Mouse (Mus musculus) gastrocnemius, adult 8-10 months (tissue): ENCODE results near the gene Ros1. TPM values are rescaled to one million over a fixed set of nuclear protein-coding genes. Genes with fewer than 3 reads are reported as not detected.

Experiments
- DNase-seq, 2 experiments: peaks; one replicate each; pipeline ENCODE4 v3.0.0; 2022; ENCODE audit warnings: low spot score in 2 of 2
- microRNA-seq: library from miRNA; unstranded; fragments of <30 nt; microRNA quantifications from one replicate; pipeline ENCODE4 v1.2.0, GENCODE M21; 2022
- total RNA-seq, 4 experiments: library from RNA; stranded (reverse); gene quantifications; 2 replicates each; pipeline ENCODE4 v1.2.4; 2022

The Ros1 gene
- total RNA-seq, 4 experiments from 2014 or later = 0.05 to 0.08 TPM; not detected in 2

- DNase-seq = no peak
Observed at GRCm38 (mm10) chr10:52023213-52024052, 171.6 kb downstream of the Ros1 start.

- peak; percentile 26 to 34 for DNase-seq
Observed at GRCm38 (mm10) chr10:52022413-52023212, 172.4 kb downstream of the Ros1 start, which contains the start of gene Vgll2. TSS of gene Vgll2 (plus strand) at chr10:52022502.

- no peak for DNase-seq
Observed at GRCm38 (mm10) chr10:52021736-52022394, 173.2 kb downstream of the Ros1 start.

- no peak for DNase-seq
Observed at GRCm38 (mm10) chr10:52021231-52021630, 173.8 kb downstream of the Ros1 start.

- no peak for DNase-seq
Observed at GRCm38 (mm10) chr10:52018471-52018870, 176.6 kb downstream of the Ros1 start.

Small RNA genes within 50 kb of the gene (microRNA-seq; reads per million reads assigned to microRNA genes)
- not detected for gene Gm24084

Other genes starting within 250 kb of the Ros1 start
- gene Vgll2, start 172.7 kb downstream of the Ros1 start, total RNA-seq = 100 to 1,000 TPM in 2 of 4 experiments, 10 to 100 TPM in 2; 71.6 to 102 (median 86.6) TPM
- 1 to 10 TPM in 1 of 4 experiments, under 1 TPM in 3; 0.70 to 1.5 (median 0.76) TPM for gene Dcbld1, start 38.4 kb upstream of the Ros1 start, total RNA-seq
- not detected for gene Gm26741, start 163.5 kb upstream of the Ros1 start, total RNA-seq
- 1 to 10 TPM; 6.8 to 8.1 (median 7.8) TPM for gene Gopc, start 186.9 kb upstream of the Ros1 start, total RNA-seq
- gene Nepn, start 193.7 kb upstream of the Ros1 start, total RNA-seq = under 1 TPM in 1 of 4 experiments, not detected in 3; 0.19 TPM
- 10 to 100 TPM; 15.4 to 26.3 (median 19.9) TPM for gene Nus1, start 222.3 kb upstream of the Ros1 start, total RNA-seq